Mouse (Mus musculus) embryo, embryonic 10.5 days (tissue): Measurements from ENCODE around the gene Ascc2.
A peak's percentile ranks its signal among the peaks of the same experiment; 100 is the strongest.
"Not testable (repeated sequence)": the region's sequence is repeated elsewhere in the genome, so short reads cannot be mapped to it uniquely, and the experiment has no call there.

Source experiments
- DNase-seq: peaks from one replicate; pipeline ENCODE4 v3.0.0-alpha.2; 2015; ENCODE audit warnings: low spot score

Gene Ascc2

DNA sequence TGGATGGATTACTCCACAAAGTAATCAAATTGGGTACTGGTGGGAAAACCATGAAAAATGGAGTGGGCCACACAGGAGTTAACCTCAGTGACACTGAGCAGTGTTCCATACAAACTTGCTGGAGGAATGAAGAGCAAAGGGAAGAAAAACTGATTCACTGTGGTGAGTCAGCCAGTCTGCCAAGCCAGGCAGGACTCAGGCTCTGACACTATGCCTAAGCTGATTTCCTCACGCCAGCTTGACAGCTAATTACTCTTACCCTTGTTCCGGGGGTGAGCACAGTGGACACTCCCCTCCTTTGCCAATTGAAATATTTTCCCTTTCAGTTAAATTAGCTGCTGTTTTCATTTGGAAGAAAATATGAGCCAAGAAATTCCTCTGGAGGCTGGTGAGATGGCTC is 4.1 kb upstream of the Ascc2 start:
- no peak for DNase-seq

DNA sequence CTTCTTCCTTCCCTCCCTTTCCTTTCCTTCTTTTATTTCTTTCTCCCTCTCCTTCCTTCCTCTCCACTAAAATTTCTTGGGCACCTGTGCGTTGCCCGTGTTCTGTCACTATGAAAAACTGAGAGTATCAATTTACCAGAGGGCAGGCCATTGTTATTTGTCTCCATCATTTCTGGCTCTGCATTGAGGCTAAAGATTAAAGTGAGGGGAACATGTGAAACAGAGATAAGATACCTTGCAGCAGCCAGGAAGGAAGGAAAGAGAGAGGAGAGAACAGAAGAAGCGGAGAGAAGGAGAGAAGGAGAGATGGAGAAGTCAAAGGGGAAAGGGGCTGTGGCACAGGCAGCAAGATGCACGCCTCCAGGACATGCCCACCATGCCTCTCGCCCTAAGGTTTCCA is 3.2 kb upstream of the Ascc2 start:
- no peak for DNase-seq

DNA sequence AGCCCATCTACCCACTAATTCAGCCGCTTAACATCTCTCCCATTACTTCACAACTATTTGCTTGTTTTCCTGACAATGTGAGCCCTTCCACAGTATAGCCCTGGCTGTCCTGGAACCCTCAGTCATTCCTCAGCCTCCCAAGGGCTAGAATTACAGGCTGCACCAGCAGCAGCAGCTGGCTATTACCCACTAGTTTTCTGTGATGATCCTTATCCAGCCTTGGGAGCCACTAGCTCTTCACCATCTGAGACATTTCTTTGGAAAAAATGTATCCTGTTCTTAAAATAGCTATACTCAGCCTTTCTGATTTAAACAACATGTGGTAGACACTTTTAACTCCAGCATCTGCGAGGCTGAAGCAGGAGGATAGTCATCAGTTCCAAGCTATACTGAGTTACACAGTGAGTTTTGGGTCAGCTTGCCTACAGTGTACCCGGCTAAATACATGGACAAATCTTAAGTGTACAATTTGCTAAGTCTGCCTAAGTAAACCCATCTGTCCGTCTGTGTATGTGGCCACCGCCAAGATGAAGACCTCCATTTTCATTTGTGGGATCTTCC is 685 bp upstream of the Ascc2 start:
- no peak for DNase-seq

GRCm38 (mm10) chr11:4638261-4638660 is 714 bp downstream of the Ascc2 start:
- peak; percentile 10 for DNase-seq

DNA sequence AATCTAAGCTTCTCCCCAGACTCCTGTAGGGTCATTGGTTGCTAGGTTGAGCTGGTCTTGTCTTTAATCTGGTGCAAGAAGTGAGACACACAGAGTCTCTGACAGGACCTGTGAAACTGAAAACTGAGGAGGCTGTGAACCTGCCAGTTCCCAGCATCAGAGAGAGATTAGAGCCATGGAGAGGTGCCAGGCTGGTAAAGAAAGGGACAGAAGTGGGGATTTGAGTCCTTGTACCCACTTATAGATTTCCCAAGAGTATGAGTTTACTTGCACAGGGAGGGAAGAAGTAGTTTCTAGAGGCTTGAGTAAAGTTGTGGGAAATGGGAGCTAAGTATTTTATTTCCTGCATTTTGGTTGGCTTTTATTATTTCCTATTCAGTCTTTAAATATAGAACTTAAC is 3.6 kb downstream of the Ascc2 start:
- DNase-seq = no peak

DNA sequence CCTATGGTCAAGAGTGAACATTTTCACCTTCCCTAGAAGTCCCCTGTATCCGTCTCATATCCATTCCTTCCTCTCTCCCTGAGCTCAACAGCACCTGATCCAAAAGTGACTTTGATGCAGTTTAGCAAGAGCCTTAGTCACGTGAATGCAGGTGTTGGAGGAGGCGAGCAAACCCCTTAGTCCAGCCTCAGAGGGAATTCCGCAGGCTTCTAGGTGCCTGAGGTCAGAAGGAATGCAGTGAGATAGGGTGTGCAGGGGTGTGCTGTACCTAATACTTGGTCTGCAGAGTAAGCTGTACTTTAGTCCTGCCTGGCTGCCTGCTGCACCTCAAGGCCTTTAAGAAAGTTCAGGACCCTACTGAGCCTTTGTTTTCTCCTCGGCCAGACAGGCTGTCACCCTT is 6.2 kb downstream of the Ascc2 start:
- no peak for DNase-seq

- not testable (repeated sequence) for DNase-seq
These were observed 7.6 kb downstream of the Ascc2 start for GRCm38 (mm10) chr11:4645180-4645579.

DNA sequence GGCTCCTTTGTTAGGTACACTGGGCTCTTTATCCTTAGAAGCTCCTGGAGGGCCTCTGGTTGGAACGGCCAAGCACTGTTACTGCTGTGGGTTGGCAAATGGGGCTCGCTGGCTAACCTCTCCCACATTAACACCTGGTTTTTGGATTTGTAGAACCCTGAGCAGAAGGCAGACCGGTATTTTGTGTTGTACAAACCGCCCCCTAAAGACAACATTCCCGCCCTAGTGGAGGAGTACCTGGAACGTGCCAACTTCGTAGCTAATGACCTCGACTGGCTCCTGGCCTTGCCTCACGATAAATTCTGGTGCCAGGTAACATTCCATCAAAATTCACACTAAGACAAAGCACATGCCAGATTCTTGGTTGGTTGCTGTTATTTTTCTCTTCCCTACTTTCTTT is 8.9 kb downstream of the Ascc2 start:
- DNase-seq = no peak

- DNase-seq = no peak
These were observed 22.3 kb downstream of the Ascc2 start for GRCm38 (mm10) chr11:4659818-4660217.

- DNase-seq = no peak
These were observed 22.9 kb downstream of the Ascc2 start for GRCm38 (mm10) chr11:4660309-4661025.

DNA sequence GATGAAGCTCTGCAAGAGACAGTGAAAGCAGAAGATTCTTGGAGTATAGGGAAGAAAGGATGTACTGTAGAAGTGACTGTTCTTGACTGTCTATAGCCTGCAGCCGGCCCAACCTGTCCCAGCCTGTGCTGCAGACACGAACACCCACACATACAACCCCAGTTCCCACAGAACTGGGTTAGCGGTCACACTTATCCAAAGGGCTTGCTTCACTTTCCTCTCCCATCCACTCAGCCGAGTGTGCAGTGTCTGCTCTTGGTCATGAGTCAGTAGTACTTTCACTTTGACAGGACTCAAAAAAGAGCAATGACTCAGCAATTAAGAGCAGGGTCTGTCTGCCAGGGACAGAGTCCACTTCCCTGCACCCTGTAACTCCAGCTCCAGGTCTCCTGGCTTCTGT is 23.8 kb downstream of the Ascc2 start:
- no peak for DNase-seq

GRCm38 (mm10) chr11:4661871-4662495 is 24.4 kb downstream of the Ascc2 start:
- DNase-seq = no peak

DNA sequence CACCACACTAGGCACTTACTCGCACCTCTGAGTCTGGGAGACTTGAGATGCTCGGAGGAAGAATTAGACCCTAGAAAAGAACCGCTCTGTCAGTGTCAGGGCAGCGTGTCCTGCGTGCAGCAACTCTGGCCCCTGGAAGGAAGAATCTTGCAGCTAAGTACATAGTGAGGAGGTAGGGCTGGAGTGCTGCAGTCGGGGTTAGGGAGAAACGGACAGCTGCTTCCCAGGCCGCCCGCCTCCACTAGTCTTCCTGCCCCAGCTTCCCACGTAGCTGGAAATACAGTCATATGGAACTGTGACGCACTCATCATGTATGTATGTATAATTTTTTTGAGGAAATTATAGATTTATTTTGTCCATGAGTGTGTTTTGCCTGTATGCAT is 24.9 kb downstream of the Ascc2 start:
- no peak for DNase-seq

DNA sequence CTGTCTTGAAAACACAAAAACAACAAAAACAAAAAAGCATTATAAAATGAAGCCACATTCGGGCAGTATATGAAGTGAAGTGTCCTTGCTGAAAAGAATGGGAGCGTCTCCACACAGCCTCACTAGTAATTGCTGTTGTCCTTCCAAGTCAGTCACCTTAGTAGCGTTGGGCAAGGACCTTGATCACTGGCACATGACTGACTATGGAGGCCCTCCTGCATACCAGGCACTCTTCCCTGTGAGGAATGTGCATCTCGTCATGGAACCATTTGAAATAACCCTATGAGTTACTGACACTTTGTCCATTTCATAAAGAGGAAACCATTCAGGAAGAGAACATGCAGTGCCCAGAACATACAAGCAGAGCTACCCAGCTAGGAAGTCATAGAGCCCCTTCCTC is 34.2 kb downstream of the Ascc2 start:
- DNase-seq = no peak

- no peak for DNase-seq
These were observed 37.0 kb downstream of the Ascc2 start for GRCm38 (mm10) chr11:4674593-4674992.

DNA sequence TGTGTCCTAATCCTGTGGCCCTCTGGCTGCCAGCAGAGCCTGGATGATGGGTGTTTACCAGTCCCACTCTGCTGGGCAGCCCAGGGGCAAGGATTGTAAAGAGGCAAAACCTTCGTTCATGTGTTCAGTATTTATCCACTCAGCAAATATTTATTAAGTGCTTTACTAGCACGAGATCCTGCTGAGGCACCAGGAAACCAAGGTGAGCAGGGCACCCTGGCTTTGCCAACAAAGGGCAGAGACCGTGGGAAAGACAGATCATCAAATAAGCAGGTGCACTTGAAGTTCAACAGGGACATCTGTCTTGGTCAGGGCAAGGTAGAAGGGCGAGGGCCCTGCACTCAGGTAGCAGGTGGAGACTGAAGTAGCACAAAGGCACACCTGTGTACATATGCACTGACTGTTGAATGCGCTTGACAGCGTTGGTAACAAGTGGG is 37.6 kb downstream of the Ascc2 start:
- DNase-seq = no peak

- DNase-seq = no peak
These were observed 38.1 kb downstream of the Ascc2 start for GRCm38 (mm10) chr11:4675693-4676092.

GRCm38 (mm10) chr11:4677250-4677872 is 39.8 kb downstream of the Ascc2 start:
- DNase-seq = no peak

GRCm38 (mm10) chr11:4678700-4679440 is 41.3 kb downstream of the Ascc2 start:
- DNase-seq = peak; percentile 13

- DNase-seq = no peak
These were observed 41.9 kb downstream of the Ascc2 start for GRCm38 (mm10) chr11:4679441-4679832.

DNA sequence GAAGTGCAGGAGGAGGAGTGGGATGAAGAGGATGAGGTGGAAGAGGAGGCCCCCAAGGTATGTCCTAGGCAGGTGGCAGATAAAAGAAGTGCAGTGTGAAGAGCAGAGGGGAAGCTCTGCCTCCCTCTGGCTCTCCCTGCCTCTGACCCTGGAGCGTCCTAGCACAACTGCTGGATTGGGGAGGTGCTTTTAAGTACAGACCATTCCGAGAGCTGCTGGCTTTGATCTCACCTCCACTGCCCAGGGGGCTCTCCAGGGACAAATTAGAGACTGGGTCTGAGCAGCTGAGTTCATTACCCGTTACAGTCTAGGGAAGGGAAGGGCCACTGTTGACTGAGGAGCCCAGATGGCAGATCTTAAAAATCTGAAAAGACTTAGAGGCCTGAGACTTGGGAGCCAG is 42.6 kb downstream of the Ascc2 start:
- no peak for DNase-seq

DNA sequence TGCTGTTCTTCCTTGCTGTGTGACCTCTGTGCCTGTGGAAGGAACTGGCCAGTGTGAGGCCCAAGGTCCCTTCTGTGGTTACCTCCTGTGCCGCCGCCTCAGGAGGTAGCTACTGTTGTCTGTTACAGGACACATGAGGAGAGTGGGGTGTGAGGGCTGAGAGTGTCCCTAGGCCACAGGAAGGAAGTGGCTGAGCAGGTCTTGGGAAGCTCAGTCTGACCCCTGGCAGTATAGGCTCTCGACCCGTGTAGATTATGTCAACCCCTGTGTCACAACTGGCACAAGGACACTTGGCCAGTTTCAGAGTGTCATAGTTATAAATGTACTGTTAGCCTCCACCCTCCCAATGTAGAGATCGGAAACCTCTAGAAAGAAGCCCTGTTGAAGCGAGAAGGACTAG is 46.0 kb downstream of the Ascc2 start:
- DNase-seq = no peak

DNA sequence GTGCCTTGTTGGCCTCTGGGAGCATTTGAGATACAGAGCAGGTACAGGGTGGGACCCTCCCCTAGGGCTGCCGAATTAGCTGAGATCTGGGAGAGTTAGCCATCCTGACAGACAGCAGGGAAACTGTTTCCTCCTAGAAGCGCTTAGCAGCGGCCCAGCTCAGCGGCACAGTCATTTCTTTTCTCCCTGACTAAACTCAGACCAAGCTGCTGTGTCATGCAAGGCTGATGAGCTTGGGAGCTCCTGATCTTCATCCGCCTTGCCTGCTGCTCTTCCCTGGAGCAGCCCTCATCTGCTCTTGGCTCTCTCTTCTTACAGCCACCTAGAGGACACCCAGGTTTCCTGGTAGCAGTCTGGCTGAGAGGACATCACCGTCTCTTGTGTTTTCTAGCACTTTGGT is 46.6 kb downstream of the Ascc2 start:
- DNase-seq = no peak
